ENCODE assay signal across 11 mouse cellular contexts in the genomic region with DNA sequence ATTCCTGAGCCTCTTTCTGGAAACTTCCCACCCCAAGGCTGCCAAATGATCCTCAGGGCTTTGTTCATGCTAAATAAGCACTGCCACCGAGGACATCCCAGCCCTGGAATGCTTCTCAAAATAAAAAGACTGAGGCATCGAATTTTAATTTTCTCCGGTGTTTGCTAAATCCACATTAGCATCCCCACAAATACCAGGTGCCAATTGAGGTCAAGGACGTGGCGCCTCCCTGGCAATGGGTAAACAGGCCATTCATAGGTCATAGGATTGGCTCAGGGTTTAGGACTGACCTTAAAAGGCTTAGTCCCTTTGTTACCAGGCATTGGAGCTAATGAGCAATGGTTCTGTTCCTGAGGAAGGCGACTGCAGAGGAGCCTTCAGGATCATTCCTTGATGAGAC.
"Had no signal": no experiment of that assay in that cellular context is flagged by ENCODE, and none has a peak within 500 bp of the region (broad histone marks: within the 10 kb centered on the region; RNA-seq: fewer than 3 reads in every experiment).

No protein-coding gene starts in this region.

- ATAC-seq: lung, postnatal 0 days; midbrain, embryonic 13.5 days had no signal

- H3K4me1 ChIP-seq: limb, embryonic 12.5 days had no signal

- H3K9me3 ChIP-seq: limb, embryonic 12.5 days; liver, embryonic 15.5 days; midbrain, embryonic 13.5 days had no signal

- H3K36me3 ChIP-seq: liver, embryonic 15.5 days had no signal

- H3K27me3 ChIP-seq: limb, embryonic 12.5 days; liver, embryonic 15.5 days; midbrain, embryonic 13.5 days had no signal

- DNase-seq: kidney, postnatal 14 days; liver; lung, adult 2 months; lung, postnatal 36 days; right cerebral cortex, adult 18-20 months; right cerebral cortex, postnatal 25 days; thymus, postnatal 36 days had no signal

- H3K27ac ChIP-seq: limb, embryonic 12.5 days; liver, embryonic 15.5 days; midbrain, embryonic 13.5 days had no signal

- H3K9ac ChIP-seq: limb, embryonic 12.5 days; liver, embryonic 15.5 days; midbrain, embryonic 13.5 days had no signal

- H3K4me2 ChIP-seq: limb, embryonic 12.5 days; liver, embryonic 15.5 days; midbrain, embryonic 13.5 days had no signal

- H3K4me3 ChIP-seq: limb, embryonic 12.5 days; liver, embryonic 15.5 days; midbrain, embryonic 13.5 days had no signal
